Mouse (Mus musculus): Measurements from ENCODE around the gene Cox17.

The Cox17 gene

GRCm38 (mm10) chr16:38349881-38350280 is 3.1 kb downstream of the Cox17 start:
- DNase-seq (ENCODE audit: low spot score), result no peak

- peak; percentile 59 for DNase-seq (ENCODE audit: low spot score)
Observed at GRCm38 (mm10) chr16:38350361-38350855, 3.6 kb downstream of the Cox17 start.

GRCm38 (mm10) chr16:38350939-38351338 is 4.1 kb downstream of the Cox17 start:
- DNase-seq (ENCODE audit: low spot score), result no peak

DNA sequence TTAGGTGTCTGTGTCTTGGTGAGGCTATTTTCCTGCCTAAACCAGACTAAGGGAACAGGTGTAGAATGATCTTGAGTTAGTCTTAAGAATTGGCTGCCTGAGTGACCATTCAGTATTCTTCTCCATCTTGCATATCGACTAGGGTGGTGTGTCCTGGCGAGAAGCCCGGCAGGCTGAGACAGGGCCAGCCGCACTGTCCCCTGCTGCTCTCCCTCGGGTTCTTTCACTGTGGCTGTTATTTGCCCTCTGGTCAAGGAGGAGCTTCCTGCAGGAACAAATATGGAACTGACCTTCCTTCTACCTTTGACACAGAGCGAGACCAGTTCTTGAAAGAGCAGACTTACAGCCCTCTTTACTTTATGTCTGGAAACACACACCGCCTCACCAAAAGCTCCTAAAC is 5.2 kb downstream of the Cox17 start:
- DNase-seq (ENCODE audit: low spot score), result no peak

DNA sequence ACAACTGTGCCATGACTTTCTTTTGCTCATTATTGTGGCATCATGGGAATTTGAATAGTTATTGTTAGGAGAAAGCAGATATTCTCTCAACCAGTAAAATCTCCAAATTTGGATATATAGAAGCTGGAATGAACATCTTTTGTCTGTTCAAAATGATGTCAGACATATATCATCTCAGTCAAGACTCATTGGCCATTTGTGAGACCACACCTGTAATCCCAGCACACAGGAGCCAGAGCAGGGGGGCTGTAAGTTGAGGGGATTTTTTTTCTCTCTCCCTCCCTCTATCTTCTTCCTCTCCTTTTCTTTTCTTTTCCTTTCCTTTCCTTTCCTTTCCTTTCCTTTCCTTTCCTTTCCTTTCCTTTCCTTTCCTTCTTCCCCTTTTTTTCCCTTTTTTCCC is 6.1 kb downstream of the Cox17 start:
- no peak for DNase-seq (ENCODE audit: low spot score)

- no peak for DNase-seq (ENCODE audit: low spot score)
Observed at GRCm38 (mm10) chr16:38353642-38354041, 6.9 kb downstream of the Cox17 start.

GRCm38 (mm10) chr16:38354185-38354913 is 7.6 kb downstream of the Cox17 start:
- DNase-seq (ENCODE audit: low spot score), result no peak

GRCm38 (mm10) chr16:38358256-38358812 is 11.5 kb downstream of the Cox17 start:
- DNase-seq (ENCODE audit: low spot score), result no peak

DNA sequence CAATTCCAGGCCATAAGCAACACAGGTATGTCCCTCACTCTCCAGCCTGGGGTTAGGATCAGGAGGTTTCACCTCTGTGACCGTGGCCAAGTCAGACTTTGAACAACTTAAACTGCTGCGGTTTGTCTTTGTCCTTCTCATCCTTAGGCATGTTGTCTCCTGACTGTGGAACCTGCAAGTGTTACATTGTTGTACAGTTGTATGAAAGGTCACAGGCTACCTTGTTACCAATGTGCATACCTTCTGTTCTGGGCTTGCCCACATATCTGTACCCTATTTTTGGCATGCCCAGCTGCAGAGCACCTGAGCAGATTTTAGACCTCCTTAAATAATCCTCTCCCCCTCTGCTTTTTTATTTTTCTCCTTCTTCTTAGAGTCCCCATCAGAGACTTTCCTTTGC is 12.4 kb downstream of the Cox17 start:
- DNase-seq (ENCODE audit: low spot score), result no peak

DNA sequence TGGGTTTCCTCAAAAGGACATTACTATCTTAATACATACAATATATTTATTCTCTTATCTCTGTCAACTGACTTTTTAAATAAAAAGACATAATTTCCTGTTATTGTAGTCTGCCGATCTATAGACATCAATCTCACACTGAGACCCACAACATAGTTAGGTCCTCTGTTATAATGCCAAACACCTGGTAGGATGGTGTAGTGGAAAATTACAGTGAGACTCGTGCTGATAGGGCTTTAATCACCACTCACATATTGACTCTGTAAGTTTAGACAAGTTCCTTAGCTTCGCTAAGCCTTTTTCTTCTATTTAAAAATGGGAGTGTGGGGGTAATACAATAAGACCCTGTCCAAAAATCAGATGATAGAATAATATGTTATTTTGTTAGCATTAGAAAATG is 13.1 kb downstream of the Cox17 start:
- no peak for DNase-seq (ENCODE audit: low spot score)

DNA sequence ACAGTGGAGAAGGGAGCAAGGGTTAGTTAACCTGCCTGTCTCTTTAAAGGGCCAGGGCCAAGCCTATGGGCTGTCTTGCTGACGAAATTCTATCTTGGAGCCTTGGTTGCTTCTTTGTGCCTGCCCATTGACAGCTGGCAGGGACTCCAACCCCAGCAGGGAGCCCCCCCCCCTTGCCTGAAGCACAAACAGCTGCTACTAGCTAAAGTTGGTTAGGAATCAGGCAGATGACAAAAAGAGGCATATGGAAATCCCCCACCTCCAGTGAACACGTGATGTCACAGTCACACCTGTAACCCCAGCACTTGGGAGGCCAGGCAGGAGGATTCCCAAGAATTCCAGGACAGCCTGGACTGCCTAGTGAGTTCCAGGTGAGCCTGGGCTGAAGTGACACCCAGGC is 13.5 kb downstream of the Cox17 start:
- no peak for DNase-seq (ENCODE audit: low spot score)

DNA sequence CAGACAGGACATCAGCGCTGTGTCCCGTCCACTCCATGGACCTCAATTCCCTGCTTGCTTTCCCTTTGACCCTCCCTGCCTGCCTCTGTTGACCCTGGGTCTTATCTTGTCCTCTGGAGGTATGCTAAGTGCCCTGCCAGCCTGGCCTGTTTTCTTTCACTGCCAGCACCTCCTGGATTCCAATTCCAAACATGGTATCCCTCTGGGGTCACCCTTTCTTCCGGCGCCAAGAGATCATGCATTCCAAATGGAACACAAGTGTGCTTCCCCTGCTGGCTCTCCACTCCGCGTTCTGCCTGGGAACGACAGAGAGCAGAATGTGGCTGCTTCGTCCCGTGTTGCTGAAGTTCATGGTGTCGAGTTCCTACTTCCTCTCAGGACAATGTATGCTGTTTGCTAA is 15.1 kb downstream of the Cox17 start, which contains the start of gene Popdc2:
Popdc2 (plus strand) TSS at position 277 of the 400 bp plus-strand sequence.
- no peak for DNase-seq (ENCODE audit: low spot score)

DNA sequence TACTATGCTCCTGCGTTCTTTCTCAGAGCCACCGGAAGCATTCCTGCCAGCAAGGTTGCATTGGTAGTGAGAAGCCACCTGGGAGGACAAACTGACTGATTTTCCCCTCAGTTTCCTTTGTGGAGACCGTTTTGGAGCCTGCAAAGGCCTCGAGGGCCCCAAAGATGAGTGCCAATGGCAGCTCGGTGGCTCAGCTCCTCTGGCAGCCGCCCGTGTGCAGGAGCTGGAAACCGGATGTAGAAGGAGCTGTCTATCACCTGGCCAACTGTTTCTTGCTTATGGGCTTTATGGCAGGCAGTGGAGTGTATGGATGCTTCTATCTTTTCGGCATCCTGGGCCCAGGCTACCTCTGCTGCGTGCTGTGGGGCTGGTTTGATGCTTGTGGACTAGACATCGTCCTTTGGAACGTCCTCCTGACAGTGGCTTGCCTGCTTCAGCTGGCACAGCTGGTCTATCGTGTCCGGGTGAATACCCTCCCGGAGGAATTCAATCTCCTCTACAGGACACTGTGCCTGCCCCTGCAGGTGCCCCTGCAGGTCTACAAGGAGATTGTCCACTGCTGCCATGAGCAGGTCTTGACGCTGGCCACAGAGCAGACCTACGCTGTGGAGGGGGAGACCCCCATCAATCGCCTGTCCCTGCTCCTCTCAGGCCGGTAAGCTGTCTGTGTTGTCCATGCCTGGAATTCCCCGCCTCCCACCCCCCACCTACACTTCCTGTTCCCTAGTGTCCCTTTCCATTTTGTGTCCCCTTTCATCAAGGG is 15.9 kb downstream of the Cox17 start:
- DNase-seq (ENCODE audit: low spot score), result no peak

GRCm38 (mm10) chr16:38363256-38363595 is 16.4 kb downstream of the Cox17 start:
- no peak for DNase-seq (ENCODE audit: low spot score)

- no peak for DNase-seq (ENCODE audit: low spot score)
Observed at GRCm38 (mm10) chr16:38363657-38364056, 16.9 kb downstream of the Cox17 start.

DNA sequence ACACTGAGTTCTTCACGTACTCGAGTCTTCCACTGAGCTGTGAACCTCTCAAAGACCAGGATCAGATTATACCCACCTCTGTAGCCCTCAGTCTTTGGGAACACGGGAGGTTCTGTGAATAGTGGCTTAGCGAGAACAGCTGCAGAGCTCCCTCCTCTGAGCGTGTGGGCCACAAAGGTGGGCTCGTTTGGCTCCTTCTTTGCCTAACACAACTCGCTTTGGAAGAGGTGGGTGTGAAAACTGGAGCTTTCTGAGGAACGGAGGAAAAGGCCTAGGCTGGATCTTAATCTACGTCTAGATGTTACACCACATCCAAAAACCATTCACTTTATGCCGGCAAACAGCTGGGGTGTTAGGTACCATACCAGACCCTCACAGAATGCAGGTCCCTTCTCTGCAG is 18.6 kb downstream of the Cox17 start:
- no peak for DNase-seq (ENCODE audit: low spot score)

DNA sequence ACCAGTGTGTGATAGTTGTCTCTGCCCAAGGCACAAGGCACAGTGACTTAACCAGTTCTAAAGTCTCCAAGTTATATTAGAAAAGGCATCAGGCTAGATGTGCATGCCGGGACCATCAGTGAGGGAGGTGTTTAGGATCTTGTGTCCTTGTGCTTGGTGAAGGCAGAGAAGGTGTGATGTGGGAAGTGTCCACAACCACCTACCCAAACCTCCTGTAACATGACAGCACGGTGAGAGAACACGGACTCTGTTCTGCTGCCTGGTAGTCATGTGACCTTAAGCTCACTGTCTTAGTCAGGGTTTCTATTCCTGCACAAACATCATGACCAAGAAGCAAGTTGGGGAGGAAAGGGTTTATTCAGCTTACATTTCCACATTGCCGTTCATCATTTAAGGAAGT is 19.4 kb downstream of the Cox17 start:
- DNase-seq (ENCODE audit: low spot score), result no peak

GRCm38 (mm10) chr16:38368336-38368735 is 21.5 kb downstream of the Cox17 start:
- DNase-seq (ENCODE audit: low spot score), result no peak

GRCm38 (mm10) chr16:38369000-38369399 is 22.2 kb downstream of the Cox17 start:
- DNase-seq (ENCODE audit: low spot score), result no peak

GRCm38 (mm10) chr16:38369431-38369830 is 22.6 kb downstream of the Cox17 start:
- no peak for DNase-seq (ENCODE audit: low spot score)

GRCm38 (mm10) chr16:38369992-38370484 is 23.2 kb downstream of the Cox17 start:
- no peak for DNase-seq (ENCODE audit: low spot score)

DNA sequence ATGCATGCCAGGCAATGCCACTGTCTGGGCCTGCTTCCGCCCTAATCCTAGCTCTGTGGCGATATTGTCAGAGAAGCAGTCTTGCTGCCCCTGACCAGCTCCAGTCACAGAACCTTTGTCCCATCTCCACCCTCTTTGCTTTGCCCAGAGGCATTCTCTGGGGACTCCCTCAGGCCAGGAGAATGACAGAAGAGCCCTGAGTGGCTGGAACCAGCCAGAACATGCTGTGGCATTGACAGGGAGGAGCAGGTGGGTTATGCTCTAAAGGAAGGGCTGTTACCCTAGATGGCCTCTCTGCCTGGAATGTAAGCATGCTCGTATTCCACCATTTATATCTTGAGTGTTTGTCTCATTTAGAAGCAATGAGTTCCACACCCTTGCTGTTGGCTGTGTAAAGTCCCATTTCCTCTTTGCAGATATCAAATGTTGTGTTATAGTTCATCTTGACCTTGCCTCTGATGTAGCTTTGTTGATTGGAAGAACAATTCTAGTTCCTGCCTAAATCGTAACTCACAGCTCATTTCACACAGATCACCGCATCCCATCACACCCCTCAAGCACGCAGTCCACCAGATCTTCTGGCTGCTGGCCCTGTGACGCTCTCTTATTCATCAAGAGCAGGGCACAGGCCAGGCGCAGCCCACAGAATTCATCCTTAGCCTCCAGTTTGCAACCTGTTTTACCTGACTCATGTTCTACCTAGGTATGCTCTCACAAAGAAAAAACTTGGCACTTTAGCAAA is 24.0 kb downstream of the Cox17 start:
- no peak for DNase-seq (ENCODE audit: low spot score)
